Mouse (Mus musculus) embryonic facial prominence, embryonic 10.5 days (tissue): ENCODE data around the gene Ptprcap. TPM values are rescaled to one million over a fixed set of nuclear protein-coding genes. Genes with fewer than 3 reads are reported as not detected.

Experiments
- DNase-seq: peaks from one replicate; pipeline ENCODE4 v3.0.0-alpha.2; 2017; ENCODE audit warnings: low spot score
- H3K27ac ChIP-seq: fragments of 300-500 bp; sonication (generic); replicated peaks from 2 replicates; pipeline ENCODE4 v1.5.1; 2016; ENCODE audit warnings: mild to moderate bottlenecking
- H3K27me3 ChIP-seq: fragments of 300-500 bp; sonication (generic); replicated peaks from 2 replicates; pipeline ENCODE4 v1.6.1; 2016; ENCODE audit warnings: low read depth, mild to moderate bottlenecking; ENCODE audit not compliant: poor library complexity, severe bottlenecking
- H3K36me3 ChIP-seq: fragments of 300-500 bp; sonication (generic); replicated peaks from 2 replicates; pipeline ENCODE4 v1.6.1; 2016; ENCODE audit warnings: mild to moderate bottlenecking, moderate library complexity
- H3K4me1 ChIP-seq: fragments of 300-500 bp; sonication (generic); 2 replicates; pipeline ENCODE4 v1.6.1; 2016
- H3K4me3 ChIP-seq: fragments of 300-500 bp; sonication (generic); 2 replicates; pipeline ENCODE4 v1.5.1; 2016; ENCODE audit warnings: mild to moderate bottlenecking, moderate library complexity
- H3K9me3 ChIP-seq: fragments of 300-500 bp; sonication (generic); 2 replicates; pipeline ENCODE4 v1.6.1; 2016; ENCODE audit warnings: mild to moderate bottlenecking
- WGBS: fragments of 180-500 bp; shearing (Covaris S2); methylation state at CpG from one replicate; pipeline ENCODE4 v1.1.7; 2016; 5-methylcytosine and 5-hydroxymethylcytosine counted together
- polyA plus RNA-seq: library from polyadenylated mRNA; unstranded; fragments of >200 nt; fragmentation: Nextera tagmentation; extraction: Ambion mirVana; gene quantifications from 2 replicates; pipeline ENCODE4 v1.2.1, GENCODE M21; 2016

Ptprcap gene
- polyA plus RNA-seq, 1 experiment from 2014 or later: not detected

GRCm38 (mm10) chr19:4196548-4196947, 43.1 kb downstream of the Ptprcap start:
- H3K36me3 ChIP-seq: peaks cover 77% of the 10 kb centered on the region
- H3K9me3 ChIP-seq: no peaks in the 10 kb centered on the region
- 49% methylated on average over 5 of the region's 5 CpGs for WGBS
- no peaks in the 10 kb centered on the region for H3K27me3 ChIP-seq
- no peak for DNase-seq
- H3K4me1 ChIP-seq: peaks cover 62% of the 10 kb centered on the region
- peak overlapping the region; percentile 32; the same call in 1 of the 2 replicates for H3K27ac ChIP-seq
- 0 out of 2 replicates have a peak overlapping the region, but pooled peaks have one; percentile 19 for H3K4me3 ChIP-seq

- no peak for DNase-seq
- H3K36me3 ChIP-seq: peaks cover 77% of the 10 kb centered on the region
These were observed 43.8 kb downstream of the Ptprcap start for GRCm38 (mm10) chr19:4197180-4197579.

GRCm38 (mm10) chr19:4201291-4201909, 48.0 kb downstream of the Ptprcap start, which contains the start of gene Rad9a:
Gene Rad9a, minus strand, starts transcription at chr19:4201662.
- peak within 1 kb of the TSS; percentile 88 for H3K27ac ChIP-seq

More at GRCm38 (mm10) chr19:4197180-4197579, 43.8 kb downstream of the Ptprcap start:
- H3K27me3 ChIP-seq: no peaks in the 10 kb centered on the region
- peaks cover 64% of the 10 kb centered on the region for H3K4me1 ChIP-seq
- H3K27ac ChIP-seq: no peak overlapping the region
- H3K4me3 ChIP-seq: no peak overlapping the region
- WGBS: 73% methylated on average over 3 of the region's 3 CpGs
- no peaks in the 10 kb centered on the region for H3K9me3 ChIP-seq

GRCm38 (mm10) chr19:4202149-4202548, 48.7 kb downstream of the Ptprcap start:
- Histone ChIP-seq H3K4me1 (peaks cover 37% of the 10 kb centered on the region), H3K27ac (peak overlapping the region; percentile 88), H3K9me3 (no peaks in the 10 kb centered on the region), H3K27me3 (peaks cover 34% of the 10 kb centered on the region), H3K4me3 (peak overlapping the region; percentile 75), H3K36me3 (peaks cover 34% of the 10 kb centered on the region)
- no peak for DNase-seq
- WGBS: 23% methylated on average over 7 of the region's 7 CpGs

More at GRCm38 (mm10) chr19:4201291-4201909, 48.0 kb downstream of the Ptprcap start, which contains the start of gene Rad9a:
- peaks cover 41% of the 10 kb centered on the region for H3K36me3 ChIP-seq
- H3K4me1 ChIP-seq: peaks cover 45% of the 10 kb centered on the region
- H3K9me3 ChIP-seq: no peaks in the 10 kb centered on the region
- H3K27me3 ChIP-seq: peaks cover 32% of the 10 kb centered on the region
- DNase-seq: peak; percentile 97
- H3K4me3 ChIP-seq: peak within 1 kb of the TSS; percentile 75
- under 1% methylated on average over 34 of the region's 34 CpGs for WGBS

- no peak overlapping the region for H3K4me3 ChIP-seq
- H3K27me3 ChIP-seq: peaks cover 36% of the 10 kb centered on the region
- no peak overlapping the region for H3K27ac ChIP-seq
- DNase-seq: no peak
- H3K36me3 ChIP-seq: peaks cover 24% of the 10 kb centered on the region
- WGBS: 65% methylated on average over 3 of the region's 3 CpGs
- H3K9me3 ChIP-seq: no peaks in the 10 kb centered on the region
- peaks cover 33% of the 10 kb centered on the region for H3K4me1 ChIP-seq
These were observed 49.7 kb downstream of the Ptprcap start for GRCm38 (mm10) chr19:4203148-4203547.

- Histone ChIP-seq H3K4me1 (peaks cover 36% of the 10 kb centered on the region), H3K27me3 (peaks cover 42% of the 10 kb centered on the region), H3K27ac (no peak overlapping the region), H3K36me3 (peaks cover 18% of the 10 kb centered on the region), H3K9me3 (no peaks in the 10 kb centered on the region), H3K4me3 (no peak overlapping the region)
- 67% methylated on average over 13 of the region's 13 CpGs for WGBS
- DNase-seq: no peak
These were observed 50.4 kb downstream of the Ptprcap start for GRCm38 (mm10) chr19:4203604-4204326.

GRCm38 (mm10) chr19:4204889-4205288, 51.5 kb downstream of the Ptprcap start:
- Histone ChIP-seq H3K4me1 (peaks cover 31% of the 10 kb centered on the region), H3K27ac (no peak overlapping the region), H3K4me3 (no peak overlapping the region), H3K36me3 (peaks cover 7% of the 10 kb centered on the region), H3K9me3 (no peaks in the 10 kb centered on the region), H3K27me3 (peaks cover 49% of the 10 kb centered on the region)
- no peak for DNase-seq
- WGBS: 67% methylated on average over 4 of the region's 4 CpGs

Other genes starting within 250 kb of the Ptprcap start
- 28.0 and 28.8 TPM in 2 replicates for gene Tcirg1, start 246.5 kb upstream of the Ptprcap start, polyA plus RNA-seq
- gene Ndufs8, start 240.8 kb upstream of the Ptprcap start, polyA plus RNA-seq: 250 and 258 TPM in 2 replicates
- 0.48 and 0.81 TPM in 2 replicates for gene Aldh3b1, start 223.8 kb upstream of the Ptprcap start, polyA plus RNA-seq
- gene Unc93b1, start 218.4 kb upstream of the Ptprcap start, polyA plus RNA-seq: 7.3 and 8.4 TPM in 2 replicates
- not detected in 2 replicates for gene Aldh3b3, start 195.0 kb upstream of the Ptprcap start, polyA plus RNA-seq
- 1.1 and 1.2 TPM in 2 replicates for gene Aldh3b2, start 181.3 kb upstream of the Ptprcap start, polyA plus RNA-seq
- gene Acy3, start 167.0 kb upstream of the Ptprcap start, polyA plus RNA-seq: 3.1 and 3.2 TPM in 2 replicates
- 0.21 and 1.0 TPM in 2 replicates for gene Tbx10, start 160.9 kb upstream of the Ptprcap start, polyA plus RNA-seq
- gene Nudt8, start 153.0 kb upstream of the Ptprcap start, polyA plus RNA-seq: 30.6 and 31.6 TPM in 2 replicates
- 4.5 and 4.6 TPM in 2 replicates for gene Gm49405, start 153.0 kb upstream of the Ptprcap start, polyA plus RNA-seq
- 4.7 and 5.7 TPM in 2 replicates for gene Doc2g, start 150.3 kb upstream of the Ptprcap start, polyA plus RNA-seq
- gene Ndufv1, start 140.8 kb upstream of the Ptprcap start, polyA plus RNA-seq: 211 and 217 TPM in 2 replicates
- 456 and 458 TPM in 2 replicates for gene Gstp1, start 115.6 kb upstream of the Ptprcap start, polyA plus RNA-seq
- 3.7 and 9.1 TPM in 2 replicates for gene Gstp2, start 107.6 kb upstream of the Ptprcap start, polyA plus RNA-seq
- gene Gstp3, start 94.0 kb upstream of the Ptprcap start, polyA plus RNA-seq: not detected in 2 replicates
- gene Cabp2, start 72.0 kb upstream of the Ptprcap start, polyA plus RNA-seq: not detected in 2 replicates
- gene Cdk2ap2, start 56.4 kb upstream of the Ptprcap start, polyA plus RNA-seq: 77.2 and 80.2 TPM in 2 replicates
- 9.9 and 11.0 TPM in 2 replicates for gene Pitpnm1, start 53.6 kb upstream of the Ptprcap start, polyA plus RNA-seq
- 70.9 and 71.1 TPM in 2 replicates for gene Aip, start 27.7 kb upstream of the Ptprcap start, polyA plus RNA-seq
- gene Gpr152, start 13.8 kb upstream of the Ptprcap start, polyA plus RNA-seq: not detected in 2 replicates
- gene Cabp4, start 9.6 kb upstream of the Ptprcap start, polyA plus RNA-seq: 0.14 TPM in 1 of 2 replicates, not detected in the other
- 130 and 134 TPM in 2 replicates for gene Coro1b, start 5.0 kb upstream of the Ptprcap start, polyA plus RNA-seq
- gene Rps6kb2, start 9.8 kb downstream of the Ptprcap start, polyA plus RNA-seq: 66.1 and 68.5 TPM in 2 replicates
- gene Carns1, start 21.9 kb downstream of the Ptprcap start, polyA plus RNA-seq: 2.7 and 4.4 TPM in 2 replicates
- 0.57 and 1.4 TPM in 2 replicates for gene Tbc1d10c, start 37.7 kb downstream of the Ptprcap start, polyA plus RNA-seq
- 1,000 and 1,025 TPM in 2 replicates for gene Ppp1ca, start 38.5 kb downstream of the Ptprcap start, polyA plus RNA-seq
- 58.1 and 58.2 TPM in 2 replicates for gene Rad9a, start 48.1 kb downstream of the Ptprcap start, polyA plus RNA-seq
- gene Clcf1, start 60.6 kb downstream of the Ptprcap start, polyA plus RNA-seq: 2.8 and 3.3 TPM in 2 replicates
- not detected in 2 replicates for gene AC109138.7, start 60.8 kb downstream of the Ptprcap start, polyA plus RNA-seq
- 13.7 and 15.1 TPM in 2 replicates for gene Pold4, start 78.3 kb downstream of the Ptprcap start, polyA plus RNA-seq
- gene Ssh3, start 115.6 kb downstream of the Ptprcap start, polyA plus RNA-seq: 4.2 and 4.5 TPM in 2 replicates
- gene Ankrd13d, start 129.5 kb downstream of the Ptprcap start, polyA plus RNA-seq: 6.3 and 7.6 TPM in 2 replicates
- 12.5 and 14.8 TPM in 2 replicates for gene Grk2, start 152.6 kb downstream of the Ptprcap start, polyA plus RNA-seq
- gene Kdm2a, start 244.7 kb downstream of the Ptprcap start, polyA plus RNA-seq: 68.6 and 69.6 TPM in 2 replicates